Mouse (Mus musculus): ENCODE results near the gene Nck2.
A peak's percentile ranks its signal among the peaks of the same experiment; 100 is the strongest.

The Nck2 gene

DNA sequence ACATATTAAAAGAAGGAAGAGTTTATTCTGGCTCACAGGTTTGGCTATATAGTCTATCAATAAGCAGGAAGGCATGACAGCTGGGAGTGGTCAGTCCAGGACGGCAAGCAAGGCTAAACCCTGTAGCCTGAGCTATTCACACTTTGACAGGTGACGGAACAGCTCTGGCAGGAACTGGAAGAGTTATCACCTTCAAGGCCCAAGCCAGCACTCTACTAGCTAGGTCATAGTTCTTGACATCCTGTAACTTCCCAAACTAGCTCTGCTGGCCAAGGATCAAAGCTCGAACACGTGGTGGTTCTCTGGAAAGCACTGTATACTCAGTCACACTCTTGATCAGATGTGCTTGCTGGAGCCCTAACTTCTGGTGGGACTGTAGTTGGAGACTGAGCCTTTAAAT lies 10.5 kb upstream of the Nck2 start:
- DNase-seq (ENCODE audit: low spot score in 2 of 2): no peak

DNA sequence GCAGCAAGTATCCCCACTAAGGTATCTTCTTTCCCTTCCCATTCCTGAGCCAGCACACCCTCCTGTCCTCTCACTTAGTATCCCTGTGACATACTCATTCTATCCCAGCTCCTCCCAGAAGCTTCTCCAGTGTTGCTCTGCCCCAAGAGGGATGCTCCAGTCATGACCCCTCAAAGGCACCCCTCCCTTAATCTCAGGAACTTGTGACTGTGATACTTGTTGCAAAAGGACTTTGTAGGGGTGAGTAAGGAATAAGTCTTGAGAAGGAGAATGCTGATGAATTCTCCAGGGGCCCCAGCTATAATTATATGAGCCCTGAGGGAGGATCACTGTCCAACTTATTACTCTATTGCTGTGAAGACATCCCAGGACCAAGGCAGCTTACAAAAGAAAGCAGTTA lies 7.8 kb upstream of the Nck2 start:
- no peak for DNase-seq (ENCODE audit: low spot score in 2 of 2)

DNA sequence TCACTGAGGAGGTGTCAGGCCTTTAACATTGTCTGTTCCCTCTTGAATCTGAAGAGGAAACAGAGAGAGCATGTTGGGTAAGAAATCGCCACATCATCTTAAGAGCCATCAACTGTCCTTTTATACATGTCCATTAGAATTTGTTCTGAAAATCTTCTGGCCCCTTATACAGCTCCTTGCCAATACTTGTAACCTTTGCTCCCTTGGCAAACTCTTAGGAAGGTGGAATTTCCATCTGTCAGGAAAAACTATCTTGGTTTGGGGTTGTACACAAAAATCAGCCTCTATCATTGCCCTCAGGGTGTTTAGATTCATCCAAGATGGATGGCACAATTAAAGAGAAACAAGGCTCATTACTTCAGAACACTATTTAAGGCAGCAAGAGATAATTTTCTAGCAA lies 5.1 kb upstream of the Nck2 start:
- DNase-seq (ENCODE audit: low spot score in 2 of 2): no peak

DNA sequence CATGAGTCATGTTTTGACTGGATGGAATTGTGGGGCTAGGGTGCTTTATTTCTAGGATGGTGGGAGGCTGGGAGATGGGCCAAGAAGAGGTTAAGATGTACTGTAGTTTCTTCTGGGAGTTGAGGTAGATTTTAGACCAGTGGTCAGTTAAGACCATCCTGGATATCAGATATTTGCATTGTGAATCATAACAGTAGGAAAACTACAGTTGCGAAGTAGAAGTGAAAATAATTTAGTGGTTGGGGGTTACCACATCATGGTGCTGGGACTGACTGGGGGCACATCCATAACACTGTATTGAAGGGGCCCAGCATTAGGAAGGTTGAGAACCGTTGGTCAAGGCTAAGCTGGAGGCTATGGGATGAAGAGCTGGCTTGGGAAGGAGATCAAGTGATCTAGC lies 1.8 kb upstream of the Nck2 start:
- DNase-seq (ENCODE audit: low spot score in 2 of 2): no peak

DNA sequence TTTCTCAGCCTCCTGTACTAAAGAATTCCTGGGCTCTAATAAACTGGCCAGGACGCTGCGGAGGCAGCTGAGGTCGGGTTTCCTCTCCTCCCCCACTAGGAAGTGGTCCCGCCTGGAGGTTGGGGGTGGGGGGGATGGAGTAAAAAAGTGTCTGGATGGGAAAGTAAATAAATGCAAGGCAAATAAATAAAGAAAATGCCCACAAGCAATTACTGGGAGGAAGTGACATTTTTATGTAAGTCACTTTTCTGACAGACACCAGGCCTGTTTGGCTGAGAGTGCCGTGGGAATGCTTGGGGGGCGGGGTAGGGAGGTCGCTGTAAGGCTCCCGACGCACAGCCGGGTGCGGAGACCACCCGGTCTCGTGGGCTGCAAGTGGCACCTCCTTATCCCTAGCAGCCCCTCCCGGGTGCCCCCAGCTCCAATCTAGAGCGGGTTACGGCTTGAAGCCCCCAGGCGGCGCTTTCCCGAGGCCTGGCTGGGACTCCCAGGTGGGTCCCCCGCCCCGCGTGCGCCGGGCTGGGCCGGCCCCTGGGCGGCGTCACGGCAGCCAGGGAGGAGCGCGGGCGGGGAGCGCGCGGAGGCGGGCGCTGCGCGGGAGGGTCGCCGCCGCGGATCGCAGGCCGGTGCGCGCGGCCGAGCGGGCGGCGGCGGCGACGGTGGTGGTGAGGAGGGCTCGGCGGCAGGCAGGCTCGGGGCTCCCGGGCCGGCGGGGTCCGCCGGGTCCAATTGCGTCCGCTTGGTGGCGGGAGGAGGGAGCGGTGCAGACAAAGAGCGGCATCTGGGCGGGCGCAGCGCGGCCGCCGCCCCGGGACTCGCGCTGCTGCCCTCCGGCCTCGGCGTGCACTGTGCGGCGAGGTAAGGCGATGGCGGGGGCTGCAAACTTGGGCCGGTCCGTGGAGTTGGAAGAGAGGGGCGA lies 1.1 kb downstream of the Nck2 start:
- DNase-seq (ENCODE audit: low spot score in 2 of 2): peak; percentile 52 to 66

DNA sequence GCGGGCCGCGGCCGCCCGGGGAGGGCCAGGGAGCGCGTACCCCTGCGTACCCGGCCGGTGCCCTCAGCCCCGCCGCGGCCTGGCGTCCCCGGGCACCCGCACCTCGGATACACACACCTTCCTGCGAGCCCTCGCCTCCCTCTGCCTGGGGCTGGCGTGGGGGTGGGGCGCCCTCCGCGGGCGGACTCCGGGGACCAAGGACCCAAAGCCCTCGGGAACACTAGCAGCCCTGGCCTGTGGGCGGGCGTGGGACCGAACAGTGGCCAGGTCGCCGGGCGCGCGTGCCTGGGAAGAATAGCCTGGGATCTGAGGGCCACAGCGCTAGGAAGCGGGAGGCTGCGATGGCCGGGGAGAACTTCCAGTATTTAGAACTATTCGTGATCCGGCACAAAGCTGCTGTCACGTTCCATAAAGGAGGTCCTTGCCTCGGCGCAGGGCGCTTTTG lies 1.7 kb downstream of the Nck2 start:
- DNase-seq (ENCODE audit: low spot score in 2 of 2): peak; percentile 28 to 67

DNA sequence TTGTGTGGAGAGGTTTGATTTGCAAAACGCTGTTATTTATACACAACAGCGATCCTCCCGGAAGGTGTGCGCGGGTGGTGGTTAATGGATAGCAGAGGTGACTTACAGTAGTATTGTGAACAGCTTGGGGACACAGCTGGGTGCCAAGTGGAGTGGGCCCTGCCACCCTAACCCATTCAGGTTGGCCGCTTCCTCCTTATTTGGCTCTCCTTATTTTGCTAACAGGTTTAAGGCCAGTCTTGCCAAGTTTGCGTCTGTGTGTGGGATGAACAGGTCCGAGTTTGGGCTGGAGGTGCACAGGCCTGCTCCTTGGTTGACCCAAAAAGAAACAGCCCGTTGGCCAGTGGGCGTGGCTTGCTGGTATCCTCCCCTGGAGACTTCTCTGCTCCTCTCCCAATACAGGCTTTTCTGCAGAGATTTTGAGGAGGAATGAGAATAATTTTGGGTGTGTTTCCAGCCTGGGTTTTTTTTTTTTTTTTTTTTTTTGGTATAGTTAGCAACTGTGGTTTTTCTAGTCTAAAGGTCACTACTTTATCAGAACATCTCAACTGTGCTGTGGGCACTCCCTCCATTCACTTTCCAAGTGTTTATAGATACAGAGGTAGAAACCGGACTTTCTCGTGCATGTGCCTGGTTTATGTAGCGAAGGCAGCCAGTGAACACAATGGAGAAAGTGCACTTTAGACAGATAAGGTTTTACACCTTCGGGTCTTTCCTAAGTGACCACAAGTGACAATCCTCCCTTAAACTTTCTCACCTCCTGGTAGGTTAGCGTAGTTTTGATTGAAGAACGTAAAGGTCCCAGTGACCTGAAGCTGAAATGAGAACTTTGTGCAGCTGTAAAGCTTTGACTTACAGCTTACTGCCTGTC lies 2.6 kb downstream of the Nck2 start:
- DNase-seq (ENCODE audit: low spot score in 2 of 2): peak; percentile 62 to 65

DNA sequence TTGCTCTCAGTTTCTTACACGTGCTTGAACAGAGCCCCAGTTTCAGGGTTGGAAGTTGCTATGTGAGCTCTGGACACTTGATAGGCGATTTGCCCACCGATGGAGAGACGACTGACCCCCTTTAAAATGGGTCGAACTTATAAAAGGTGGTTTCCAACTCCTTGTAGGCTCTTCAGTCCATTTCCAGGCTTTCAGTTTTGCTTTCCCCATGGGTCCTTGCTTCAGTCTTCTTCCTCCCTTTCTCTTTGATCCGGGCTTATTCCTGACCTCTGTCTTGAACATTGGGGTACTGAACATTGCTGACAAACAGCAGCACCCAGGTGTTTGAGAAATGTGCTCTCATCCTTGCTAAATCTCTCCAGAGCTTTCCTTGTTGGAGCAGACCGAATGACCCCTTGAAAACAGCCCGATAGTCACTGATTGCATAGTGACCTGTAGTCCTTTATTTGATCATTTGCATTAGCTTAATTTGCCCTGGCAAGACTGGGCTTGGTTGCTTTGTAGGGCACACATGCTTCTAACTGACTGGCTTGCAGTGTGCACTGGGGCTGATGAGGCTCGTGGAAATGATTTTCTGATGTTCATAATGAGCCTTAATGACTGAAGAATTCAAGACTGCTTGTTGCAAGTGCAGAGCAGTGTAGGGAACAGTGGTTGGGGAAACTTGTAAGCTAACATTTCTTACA lies 3.4 kb downstream of the Nck2 start:
- no peak for DNase-seq (ENCODE audit: low spot score in 2 of 2)

DNA sequence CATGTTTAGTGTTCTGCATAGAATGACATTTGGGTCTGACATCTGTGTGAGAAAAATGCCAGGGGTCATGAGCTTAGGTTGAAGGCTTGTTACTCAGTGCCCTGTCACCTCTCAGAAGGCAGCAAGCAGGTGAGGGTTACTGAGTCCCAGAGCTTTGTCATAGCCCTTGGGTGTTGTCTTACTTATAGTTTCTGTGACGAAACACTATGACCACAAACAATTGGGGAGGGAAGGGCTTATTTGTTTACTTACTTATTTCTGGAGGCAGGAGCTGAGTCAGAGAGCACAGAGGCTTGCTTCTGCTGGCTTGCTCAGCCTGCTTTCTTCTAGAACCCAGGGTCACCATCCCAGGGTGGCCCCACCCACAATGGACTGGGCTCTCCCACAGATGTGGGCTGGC lies 6.4 kb downstream of the Nck2 start:
- DNase-seq (ENCODE audit: low spot score in 2 of 2): no peak

DNA sequence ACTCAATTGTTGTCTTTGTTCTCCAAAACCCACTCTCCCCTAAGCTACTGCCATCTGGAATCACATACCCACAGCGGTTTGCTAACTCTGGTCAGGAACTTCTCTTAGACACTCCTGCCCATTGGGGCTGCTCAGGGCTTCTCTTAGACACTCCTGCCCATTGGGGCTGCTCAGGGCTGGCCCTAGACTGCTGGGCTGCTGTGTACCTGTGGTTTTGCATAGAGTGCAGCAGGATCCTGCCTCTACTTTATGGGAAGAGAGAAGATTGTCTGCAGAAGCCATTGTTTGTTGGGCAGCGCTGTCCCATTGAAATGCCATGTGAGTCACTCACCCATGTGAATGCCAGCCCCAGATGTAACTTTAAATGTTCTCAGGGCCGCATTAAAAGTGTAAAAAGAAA lies 9.3 kb downstream of the Nck2 start:
- DNase-seq (ENCODE audit: low spot score in 2 of 2): no peak

DNA sequence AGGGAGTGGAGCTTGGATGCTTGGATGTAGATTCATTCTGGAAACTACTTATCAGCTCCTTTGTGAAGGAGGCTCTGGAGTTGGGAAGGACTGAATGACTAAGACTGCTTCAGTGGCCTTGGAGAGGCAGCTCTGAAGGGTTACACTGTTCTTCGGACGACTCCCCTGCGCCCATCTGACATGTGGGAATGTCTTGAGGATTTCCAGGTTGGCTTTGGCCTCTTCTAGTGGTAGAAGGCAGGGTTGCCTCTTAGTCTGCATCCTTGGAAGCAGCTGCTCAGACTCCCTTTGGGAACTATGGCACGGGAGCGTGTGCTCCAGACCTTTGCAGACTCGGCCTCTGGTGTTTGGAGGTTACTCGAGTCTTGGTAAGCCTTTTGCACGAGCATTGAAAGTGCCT lies 10.4 kb downstream of the Nck2 start:
- DNase-seq (ENCODE audit: low spot score in 2 of 2): no peak

DNA sequence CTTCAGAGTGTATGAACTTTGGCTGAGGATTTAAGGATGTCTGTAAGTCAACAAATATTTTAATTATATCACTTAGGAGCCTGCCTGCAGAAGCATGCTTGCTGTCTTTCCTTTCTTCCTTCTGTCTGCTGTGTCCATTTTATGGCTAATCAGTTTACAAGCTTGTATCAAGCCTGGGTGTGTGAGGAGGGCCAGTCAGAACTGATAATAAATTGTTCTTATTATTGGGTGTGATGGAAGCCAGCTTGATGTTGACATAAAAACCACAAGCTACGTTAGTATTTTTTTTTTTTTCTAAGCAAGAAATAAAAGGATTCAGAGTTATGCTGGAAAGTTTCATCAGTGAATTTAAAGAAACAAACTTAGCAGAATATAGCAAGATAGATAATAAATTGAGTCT lies 10.8 kb downstream of the Nck2 start:
- no peak for DNase-seq (ENCODE audit: low spot score in 2 of 2)

DNA sequence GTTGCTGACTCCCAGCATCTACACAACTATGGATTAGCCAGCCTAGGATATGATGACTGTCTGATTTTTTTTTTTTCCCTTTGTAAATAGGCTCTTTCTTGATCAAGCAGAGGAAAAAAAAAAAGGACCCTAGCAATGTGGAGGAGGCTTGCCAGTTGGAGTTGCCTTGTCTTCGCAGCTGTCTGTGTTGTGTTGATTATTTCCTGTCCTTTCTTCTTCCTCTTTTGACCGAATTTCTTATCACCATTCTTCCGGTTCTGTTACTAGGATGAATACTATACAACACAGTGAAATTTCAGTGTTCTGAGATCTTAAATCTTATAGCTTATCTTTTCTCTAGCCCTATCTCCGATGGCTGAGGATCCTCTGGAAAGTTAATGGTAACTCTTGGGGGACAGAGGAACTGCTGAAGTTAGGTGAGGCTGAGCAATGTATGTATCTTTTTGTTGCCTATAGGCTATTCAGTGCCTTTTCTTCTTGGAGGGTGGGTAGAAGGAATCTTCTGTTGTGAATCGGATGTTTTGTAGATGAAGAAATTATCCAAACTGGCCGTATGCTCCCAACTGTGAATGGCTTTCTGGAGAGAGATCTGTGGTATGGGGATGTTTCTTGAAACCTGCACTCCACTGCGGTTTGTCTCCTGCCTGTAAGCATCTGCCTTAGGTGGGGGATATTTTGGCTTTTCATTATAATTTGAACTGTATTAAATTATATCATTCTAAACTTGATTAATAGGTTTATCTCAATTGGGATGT lies 12.8 kb downstream of the Nck2 start:
- DNase-seq (ENCODE audit: low spot score in 2 of 2): no peak

DNA sequence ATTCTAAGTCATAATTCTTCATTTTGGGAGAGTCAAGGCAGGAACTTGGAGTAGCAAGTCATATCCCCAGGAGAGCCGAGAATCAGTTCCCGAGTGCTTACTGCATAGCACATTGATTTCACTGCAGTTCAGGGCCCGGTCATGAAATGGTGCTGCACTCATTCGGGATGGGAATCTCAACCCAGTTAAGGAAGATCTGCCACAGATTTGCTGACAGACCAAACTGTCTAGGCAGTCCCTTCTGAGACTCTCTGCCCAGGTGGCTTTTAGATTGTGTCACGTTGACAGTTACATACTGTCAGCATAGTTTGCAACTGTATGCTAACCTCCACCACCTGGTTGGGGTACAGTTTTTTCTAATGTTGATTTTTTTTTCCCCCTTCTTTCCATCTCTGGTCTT lies 16.1 kb downstream of the Nck2 start:
- no peak for DNase-seq (ENCODE audit: low spot score in 2 of 2)

DNA sequence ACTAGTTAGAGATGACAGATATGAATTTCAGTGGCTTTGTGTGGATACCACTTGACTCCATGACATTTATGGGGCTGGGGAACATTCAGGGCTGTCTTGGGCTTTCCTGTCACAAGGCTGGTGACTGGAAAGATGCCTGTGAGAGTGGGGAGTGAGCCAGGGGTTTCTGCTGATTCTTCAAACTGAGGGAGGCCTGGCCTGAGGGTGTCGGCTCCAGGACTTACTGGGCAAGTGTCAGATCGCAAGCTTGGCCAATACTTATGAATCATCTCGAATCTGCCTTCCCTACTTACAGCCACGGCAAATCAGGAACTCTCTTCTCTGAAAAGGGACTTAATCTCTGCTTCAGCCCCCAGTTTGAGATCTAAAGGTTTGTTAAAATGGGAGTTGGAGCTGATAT lies 18.3 kb downstream of the Nck2 start:
- no peak for DNase-seq (ENCODE audit: low spot score in 2 of 2)

DNA sequence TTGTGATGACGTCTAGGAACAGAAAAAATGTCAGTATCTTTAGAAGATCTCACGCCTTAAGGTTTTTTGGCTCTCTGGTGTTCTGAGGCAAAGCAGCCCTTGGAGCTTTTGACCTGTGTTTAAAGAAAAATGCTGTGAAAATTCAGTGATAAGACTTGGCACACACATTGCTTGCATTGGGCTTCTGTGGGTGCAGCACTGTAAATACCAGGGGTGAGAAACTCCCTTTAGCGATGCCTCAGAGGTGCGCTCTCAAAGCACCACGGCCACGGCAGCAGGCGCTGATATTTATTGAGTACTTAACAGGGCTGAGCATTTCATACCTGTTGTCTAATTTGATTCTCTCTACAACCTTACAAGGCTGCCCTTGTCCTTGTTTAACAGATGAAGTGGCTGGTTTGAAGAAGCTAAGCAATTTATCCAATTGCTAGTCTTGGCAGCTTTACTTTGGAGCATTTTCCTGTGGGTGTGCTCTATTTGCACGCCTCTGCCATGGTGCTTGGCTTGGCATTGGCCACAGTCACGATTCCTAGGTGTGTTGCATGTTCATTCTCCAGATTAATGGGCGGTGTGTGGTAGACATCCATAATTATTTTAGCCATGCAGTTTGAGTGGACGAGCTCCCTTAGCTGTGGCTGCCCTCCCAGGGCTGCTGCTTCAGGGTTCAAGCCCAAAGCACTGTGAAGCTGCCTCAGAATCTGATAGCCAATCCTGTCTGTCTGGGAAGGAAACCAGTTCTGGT lies 19.7 kb downstream of the Nck2 start:
- DNase-seq (ENCODE audit: low spot score in 2 of 2): no peak

DNA sequence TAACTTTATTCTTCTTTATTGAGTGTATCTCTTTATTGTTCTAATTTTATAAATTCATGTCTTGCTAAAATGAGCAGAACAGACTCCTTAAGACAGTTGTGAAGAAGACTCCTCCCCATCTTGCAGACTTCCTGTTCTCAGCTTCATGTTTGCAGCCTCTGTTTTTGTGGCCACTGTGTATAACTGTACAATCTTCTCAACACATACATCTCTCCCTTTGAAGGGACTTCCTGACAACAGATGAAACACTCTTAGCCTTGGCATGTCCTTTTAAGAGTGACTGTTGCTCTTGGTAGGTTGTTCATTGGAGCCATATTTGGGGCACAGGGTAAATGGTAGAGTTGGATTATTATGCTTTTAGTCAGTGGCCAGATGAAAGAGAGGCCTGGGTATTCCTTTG lies 20.6 kb downstream of the Nck2 start:
- no peak for DNase-seq (ENCODE audit: low spot score in 2 of 2)

DNA sequence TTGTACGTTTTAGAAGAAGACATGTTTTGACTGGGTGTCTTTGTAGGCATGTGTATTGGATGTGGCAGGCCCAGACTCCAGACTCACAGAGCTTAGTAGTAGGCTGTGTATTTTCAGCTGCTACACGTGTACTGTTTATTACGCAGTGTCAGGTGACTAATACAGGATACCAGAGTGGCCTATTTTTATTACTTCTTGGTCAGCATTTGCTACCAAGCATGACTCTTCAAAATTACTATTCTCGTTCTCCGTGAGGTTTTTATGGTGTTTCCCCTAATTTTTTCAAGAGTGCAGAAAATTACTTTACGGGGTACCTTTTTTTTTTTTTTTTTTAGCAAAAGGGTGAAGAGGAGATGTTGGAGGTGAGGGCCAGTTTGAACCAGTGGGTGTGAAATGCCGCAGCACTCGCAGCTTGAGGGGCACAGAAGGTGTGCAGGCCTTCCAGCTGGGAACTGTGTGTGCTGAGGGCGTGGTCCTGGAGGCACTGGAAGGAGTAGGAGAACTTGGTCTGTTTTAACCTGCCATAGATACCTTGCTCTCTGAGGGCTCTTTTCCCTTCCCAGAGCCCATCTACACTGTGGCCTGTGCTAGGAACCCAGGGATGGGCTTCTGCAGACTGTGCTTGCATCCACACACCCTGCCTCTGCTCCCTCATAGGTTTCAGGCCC lies 21.7 kb downstream of the Nck2 start:
- DNase-seq (ENCODE audit: low spot score in 2 of 2): no peak

DNA sequence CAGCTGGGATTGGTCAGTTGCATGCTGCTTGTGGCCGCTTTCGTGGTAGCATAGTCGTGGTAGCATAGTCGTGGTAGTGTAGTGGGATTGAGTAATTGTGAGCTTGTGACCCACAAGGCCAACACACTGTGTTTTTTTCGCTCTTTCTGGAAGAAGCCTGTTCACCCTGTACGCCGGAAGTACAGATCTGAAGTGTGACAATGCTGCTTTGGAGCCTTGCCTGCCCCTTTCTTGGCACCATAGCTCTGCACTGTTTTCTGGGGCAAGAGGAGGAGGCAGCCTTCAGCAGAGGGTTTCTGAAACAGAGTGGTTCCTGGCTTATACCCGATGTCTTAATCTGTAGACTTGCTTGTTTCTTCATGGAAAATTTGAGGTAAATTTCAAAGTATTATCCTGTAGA lies 23.3 kb downstream of the Nck2 start:
- no peak for DNase-seq (ENCODE audit: low spot score in 2 of 2)

DNA sequence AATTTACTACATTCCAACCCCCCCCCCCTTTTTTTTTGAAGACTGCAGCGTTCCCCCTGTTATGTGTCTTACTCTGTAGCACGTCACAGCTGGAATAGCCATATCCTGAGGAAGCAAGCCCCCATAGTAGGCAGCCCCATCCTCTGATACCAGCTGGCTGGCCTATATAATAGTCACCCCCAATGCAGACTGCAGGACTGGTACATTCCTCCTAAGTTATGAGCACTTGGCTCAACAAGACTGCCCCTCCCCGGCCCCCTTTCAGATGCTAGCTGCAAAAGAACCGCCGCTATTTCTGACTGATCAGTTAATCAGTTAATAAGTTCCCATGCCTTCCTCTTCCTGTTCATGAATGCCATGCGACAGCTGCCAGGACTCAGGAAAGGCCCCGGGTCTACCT lies 23.8 kb downstream of the Nck2 start:
- DNase-seq (ENCODE audit: low spot score in 2 of 2): no peak

Data from urinary bladder, adult 18-20 months (tissue).